Mouse (Mus musculus) kidney, embryonic 14.5 days (tissue): Measurements from ENCODE around the gene Nabp2. TPM values are rescaled to one million over a fixed set of nuclear protein-coding genes. Genes with fewer than 3 reads are reported as not detected.

ENCODE experiments used
- ATAC-seq: fragments of 200-750 bp; cut with Nextera tagmentation; 2 replicates; pipeline ENCODE4 v1.8.0; 2017; ENCODE audit warnings: moderate number of reproducible peaks, mild to moderate bottlenecking, moderate TSS enrichment, moderate library complexity; ENCODE audit not compliant: low FRiP score, low TSS enrichment
- H3K27ac ChIP-seq: fragments of 300-500 bp; sonication (generic); 2 replicates; pipeline ENCODE4 v1.5.1; 2014; ENCODE audit warnings: low read depth, mild to moderate bottlenecking, low read length, moderate library complexity, mixed read lengths
- H3K27me3 ChIP-seq: fragments of 300-500 bp; sonication (generic); 2 replicates; pipeline ENCODE4 v1.6.1; 2014; ENCODE audit warnings: mild to moderate bottlenecking, low read length; ENCODE audit not compliant: control insufficient read depth, insufficient read depth
- H3K36me3 ChIP-seq: fragments of 300-500 bp; sonication (generic); 2 replicates; pipeline ENCODE4 v1.6.1; 2014; ENCODE audit warnings: low read length, mixed read lengths; ENCODE audit not compliant: control insufficient read depth, insufficient read depth
- H3K4me1 ChIP-seq: fragments of 300-500 bp; sonication (generic); 2 replicates; pipeline ENCODE4 v1.6.1; 2014; ENCODE audit warnings: low read length, mixed read lengths; ENCODE audit not compliant: control insufficient read depth, insufficient read depth
- H3K4me2 ChIP-seq: fragments of 300-500 bp; sonication (generic); replicated peaks from 2 replicates; pipeline ENCODE4 v1.6.1; 2014; ENCODE audit warnings: low read depth, mild to moderate bottlenecking, low read length
- H3K4me3 ChIP-seq: fragments of 300-500 bp; sonication (generic); 2 replicates; pipeline ENCODE4 v1.5.1; 2014; ENCODE audit warnings: mild to moderate bottlenecking, low read length
- H3K9ac ChIP-seq: fragments of 300-500 bp; sonication (generic); 2 replicates; pipeline ENCODE4 v1.6.1; 2014; ENCODE audit warnings: low read depth, mild to moderate bottlenecking, low read length, moderate library complexity
- H3K9me3 ChIP-seq: fragments of 300-500 bp; sonication (generic); 2 replicates; pipeline ENCODE4 v1.6.1; 2016; ENCODE audit warnings: low read length; ENCODE audit not compliant: control insufficient read depth
- WGBS: fragments of 180-500 bp; shearing (Covaris S2); extraction: QIAGEN DNeasy Blood & Tissue Kit; methylation state at CpG from one replicate; pipeline ENCODE4 v1.1.7; 2014; 5-methylcytosine and 5-hydroxymethylcytosine counted together
- polyA plus RNA-seq: library from polyadenylated mRNA; unstranded; fragments of >200 nt; fragmentation: Nextera tagmentation; extraction: Ambion mirVana; gene quantifications from 2 replicates; pipeline ENCODE4 v1.2.1, GENCODE M21; 2014

Gene Nabp2
- polyA plus RNA-seq, 1 experiment from 2014 or later, result 103 TPM

DNA sequence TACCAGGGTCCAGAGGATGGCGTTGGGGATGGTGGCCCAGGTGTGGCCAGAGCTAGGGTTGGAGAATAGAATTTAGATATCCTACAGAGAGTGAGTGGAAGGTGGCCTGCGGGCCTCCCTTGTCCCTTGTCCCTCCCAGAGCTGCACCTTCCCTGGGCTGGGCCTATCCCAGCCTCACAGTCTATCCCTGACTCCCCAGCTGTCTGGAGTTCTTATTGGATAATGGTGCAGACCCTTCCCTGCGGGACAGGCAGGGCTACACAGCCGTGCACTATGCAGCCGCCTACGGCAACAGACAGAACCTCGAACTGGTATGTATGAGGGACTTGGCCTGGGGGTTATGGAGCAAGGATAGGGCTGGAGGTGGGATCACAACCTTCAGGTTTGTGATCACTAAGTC, 25.4 kb downstream of the Nabp2 start:
- no peaks in the 10 kb centered on the region for H3K27me3 ChIP-seq
- no peak for ATAC-seq
- no peaks in the 10 kb centered on the region for H3K4me1 ChIP-seq
- 93% methylated on average over 7 of the region's 7 CpGs for whole genome bisulfite sequencing
- H3K4me3 ChIP-seq, result no peak overlapping the region
- no peak overlapping the region for H3K27ac ChIP-seq
- no peak overlapping the region for H3K9ac ChIP-seq
- H3K36me3 ChIP-seq, result peaks cover 97% of the 10 kb centered on the region
- H3K4me2 ChIP-seq, result no peak overlapping the region
- no peaks in the 10 kb centered on the region for H3K9me3 ChIP-seq

DNA sequence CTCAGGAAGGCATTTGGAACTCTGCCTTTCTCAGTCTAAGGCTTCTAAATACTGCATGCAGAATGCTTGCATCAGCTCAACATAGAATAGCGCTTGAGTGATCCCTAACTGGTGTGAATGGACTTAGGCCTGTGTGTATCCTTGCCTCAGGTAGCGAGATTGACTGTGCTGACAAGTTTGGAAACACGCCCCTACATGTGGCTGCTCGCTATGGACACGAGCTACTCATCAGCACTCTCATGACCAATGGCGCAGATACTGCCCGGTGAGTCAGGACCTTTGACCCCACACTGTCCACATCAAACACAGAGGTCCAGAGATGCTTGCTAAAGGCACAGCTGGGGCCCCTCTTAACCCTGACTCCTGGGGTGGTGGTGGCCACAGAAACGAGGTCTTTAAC, 28.8 kb downstream of the Nabp2 start:
- Histone ChIP-seq H3K4me1 (peaks cover 9% of the 10 kb centered on the region), H3K4me3 (no peak overlapping the region), H3K9ac (no peak overlapping the region), H3K4me2 (no peak overlapping the region), H3K9me3 (no peaks in the 10 kb centered on the region), H3K27me3 (no peaks in the 10 kb centered on the region), H3K27ac (no peak overlapping the region), H3K36me3 (peaks cover 92% of the 10 kb centered on the region)
- no peak for ATAC-seq
- 86% methylated on average over 8 of the region's 8 CpGs for WGBS

DNA sequence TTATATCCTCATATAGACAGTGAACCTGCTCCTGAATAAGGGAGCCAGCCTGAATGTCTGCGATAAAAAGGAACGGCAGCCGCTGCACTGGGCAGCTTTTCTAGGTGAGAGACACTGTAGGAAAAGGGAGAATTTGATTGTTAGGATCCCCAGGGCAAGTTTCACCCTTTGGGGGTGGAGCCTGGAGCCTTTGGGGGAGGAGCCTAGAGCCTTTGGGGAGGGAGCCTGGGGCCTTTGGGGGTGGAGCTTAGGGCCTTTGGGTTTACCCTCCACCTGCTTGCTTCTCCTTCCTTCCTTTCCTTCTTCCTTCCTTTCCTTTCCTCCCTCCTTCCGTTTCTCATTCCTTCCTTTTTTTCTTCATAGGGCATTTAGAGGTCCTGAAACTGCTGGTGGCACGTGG, 30.7 kb downstream of the Nabp2 start:
- Histone ChIP-seq H3K9me3 (no peaks in the 10 kb centered on the region), H3K4me2 (no peak overlapping the region), H3K9ac (no peak overlapping the region), H3K4me1 (peaks cover 9% of the 10 kb centered on the region), H3K27me3 (no peaks in the 10 kb centered on the region), H3K36me3 (peaks cover 73% of the 10 kb centered on the region), H3K4me3 (no peak overlapping the region), H3K27ac (no peak overlapping the region)
- 90% methylated on average over 5 of the region's 5 CpGs for WGBS
- no peak for ATAC-seq

DNA sequence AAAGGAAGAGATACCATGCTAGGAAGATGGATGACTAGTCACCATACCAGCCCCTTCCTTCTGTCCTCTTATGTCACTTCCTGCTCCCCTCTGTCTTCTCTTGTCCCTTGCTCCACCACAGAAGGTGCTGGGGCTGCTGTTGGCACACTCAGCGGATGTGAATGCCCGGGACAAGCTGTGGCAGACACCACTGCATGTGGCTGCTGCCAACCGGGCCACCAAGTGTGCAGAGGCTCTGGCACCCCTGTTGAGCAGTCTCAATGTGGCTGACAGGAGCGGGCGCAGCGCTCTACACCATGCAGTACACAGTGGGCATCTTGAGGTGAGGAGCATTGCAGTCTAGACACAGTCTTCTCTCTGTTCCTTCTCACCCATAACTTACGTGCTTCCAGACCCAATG, 32.0 kb downstream of the Nabp2 start:
- H3K4me1 ChIP-seq, result peaks cover 9% of the 10 kb centered on the region
- H3K9me3 ChIP-seq, result no peaks in the 10 kb centered on the region
- no peaks in the 10 kb centered on the region for H3K27me3 ChIP-seq
- no peak overlapping the region for H3K4me2 ChIP-seq
- H3K27ac ChIP-seq, result no peak overlapping the region
- 96% methylated on average over 7 of the region's 7 CpGs for WGBS
- no peak for ATAC-seq
- H3K4me3 ChIP-seq, result no peak overlapping the region
- H3K36me3 ChIP-seq, result peaks cover 60% of the 10 kb centered on the region
- no peak overlapping the region for H3K9ac ChIP-seq

DNA sequence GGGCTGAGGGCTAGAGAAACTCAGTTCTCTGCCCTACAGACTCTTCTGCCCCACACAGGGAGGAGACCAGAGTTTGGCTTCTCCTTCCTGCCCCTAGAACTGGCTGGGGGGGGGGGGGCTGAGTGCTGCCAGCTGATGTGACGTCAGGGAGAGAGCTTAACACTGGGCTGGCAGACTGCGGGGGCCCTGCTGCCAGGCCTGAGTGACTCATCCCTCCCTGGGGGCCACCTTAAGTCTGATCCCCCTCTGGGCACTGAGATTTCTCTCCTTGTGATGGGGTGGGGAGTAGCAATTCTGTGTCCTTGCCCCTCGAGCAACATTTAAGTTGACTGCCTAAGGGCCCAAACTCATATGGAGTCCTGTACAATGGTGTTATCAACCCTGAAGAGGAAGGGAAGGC, 32.8 kb downstream of the Nabp2 start:
- H3K36me3 ChIP-seq, result peaks cover 52% of the 10 kb centered on the region
- H3K9me3 ChIP-seq, result no peaks in the 10 kb centered on the region
- H3K27ac ChIP-seq, result no peak overlapping the region
- no peaks in the 10 kb centered on the region for H3K27me3 ChIP-seq
- ATAC-seq, result no peak
- peak overlapping the region; percentile 98; the same call in 1 of the 2 replicates for H3K4me3 ChIP-seq
- H3K4me1 ChIP-seq, result peaks cover 9% of the 10 kb centered on the region
- H3K4me2 ChIP-seq, result peak overlapping the region; percentile 82
- 74% methylated on average over 3 of the region's 3 CpGs for WGBS
- peak overlapping the region; percentile 99; the same call in 1 of the 2 replicates for H3K9ac ChIP-seq

DNA sequence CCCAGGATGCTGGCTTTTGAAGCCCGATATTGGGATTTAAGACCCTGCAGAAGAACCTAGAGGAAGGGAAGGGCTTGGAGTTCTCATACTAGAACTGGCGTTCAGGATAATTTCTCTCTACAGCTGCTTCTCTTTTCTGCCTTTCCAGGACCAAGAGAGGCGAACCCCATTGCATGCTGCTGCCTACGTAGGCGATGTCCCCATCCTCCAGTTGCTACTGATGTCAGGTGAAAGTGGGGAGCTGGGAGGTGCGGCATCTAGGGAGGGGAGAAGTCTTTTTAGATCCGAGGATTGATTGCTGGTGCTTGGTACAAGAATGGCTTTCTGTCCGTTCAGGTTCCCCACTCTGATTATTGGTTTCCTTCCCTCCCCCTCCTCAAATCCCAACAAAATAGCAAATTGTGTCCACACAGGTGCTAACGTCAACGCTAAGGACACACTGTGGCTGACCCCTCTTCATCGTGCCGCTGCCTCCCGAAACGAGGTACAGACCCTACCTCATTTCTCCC, 33.3 kb downstream of the Nabp2 start:
- WGBS, result 54% methylated on average over 14 of the region's 14 CpGs
- H3K36me3 ChIP-seq, result peaks cover 47% of the 10 kb centered on the region
- peak overlapping the region; percentile 98 for H3K4me3 ChIP-seq
- H3K27ac ChIP-seq, result peak overlapping the region; percentile 95
- H3K4me1 ChIP-seq, result peaks cover 9% of the 10 kb centered on the region
- H3K4me2 ChIP-seq, result peak overlapping the region; percentile 82
- peak overlapping the region; percentile 99 for H3K9ac ChIP-seq
- H3K27me3 ChIP-seq, result no peaks in the 10 kb centered on the region
- no peak for ATAC-seq
- H3K9me3 ChIP-seq, result no peaks in the 10 kb centered on the region

DNA sequence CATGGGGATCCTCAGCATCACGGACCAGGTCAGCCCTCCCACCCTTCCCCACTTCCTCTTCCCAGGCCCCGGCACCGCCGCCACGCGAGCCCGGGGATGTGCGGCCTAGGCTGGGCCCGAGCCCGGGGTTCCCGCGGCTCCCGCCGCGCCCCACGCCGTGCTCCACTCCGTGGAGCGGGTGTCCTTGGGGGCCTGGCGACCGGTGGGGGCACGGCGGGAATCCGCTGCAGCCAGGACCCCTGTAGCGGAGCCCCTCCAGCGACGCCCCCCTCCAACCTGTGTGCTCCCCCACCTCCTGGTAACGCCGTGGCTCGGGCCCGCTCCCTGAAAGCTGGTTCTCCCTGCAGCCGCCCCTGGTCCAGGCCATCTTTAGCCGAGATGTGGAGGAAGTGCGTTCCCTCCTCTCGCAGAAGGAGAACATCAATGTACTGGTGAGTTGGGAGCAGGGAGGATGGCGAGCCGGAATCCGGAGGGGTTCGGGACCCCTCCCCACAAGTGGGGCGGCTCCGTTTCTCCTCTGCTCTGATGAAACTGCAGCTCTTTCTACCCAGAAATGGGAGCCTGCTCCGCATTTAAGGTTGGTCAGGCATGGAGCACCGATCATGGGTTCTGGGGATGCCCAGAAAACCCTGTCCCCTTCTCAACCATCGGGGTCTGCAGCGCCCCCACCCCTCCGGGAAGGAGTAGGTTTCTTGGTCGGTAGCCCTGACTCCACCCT, 33.9 kb downstream of the Nabp2 start:
- H3K27ac ChIP-seq, result peak overlapping the region; percentile 95
- H3K4me2 ChIP-seq, result peak overlapping the region; percentile 82
- ATAC-seq, result peak; percentile 74
- H3K9me3 ChIP-seq, result no peaks in the 10 kb centered on the region
- H3K27me3 ChIP-seq, result no peaks in the 10 kb centered on the region
- WGBS, result under 1% methylated on average over 37 of the region's 47 CpGs
- H3K36me3 ChIP-seq, result peaks cover 41% of the 10 kb centered on the region
- peak overlapping the region; percentile 98 for H3K4me3 ChIP-seq
- peaks cover 9% of the 10 kb centered on the region for H3K4me1 ChIP-seq
- H3K9ac ChIP-seq, result peak overlapping the region; percentile 99

DNA sequence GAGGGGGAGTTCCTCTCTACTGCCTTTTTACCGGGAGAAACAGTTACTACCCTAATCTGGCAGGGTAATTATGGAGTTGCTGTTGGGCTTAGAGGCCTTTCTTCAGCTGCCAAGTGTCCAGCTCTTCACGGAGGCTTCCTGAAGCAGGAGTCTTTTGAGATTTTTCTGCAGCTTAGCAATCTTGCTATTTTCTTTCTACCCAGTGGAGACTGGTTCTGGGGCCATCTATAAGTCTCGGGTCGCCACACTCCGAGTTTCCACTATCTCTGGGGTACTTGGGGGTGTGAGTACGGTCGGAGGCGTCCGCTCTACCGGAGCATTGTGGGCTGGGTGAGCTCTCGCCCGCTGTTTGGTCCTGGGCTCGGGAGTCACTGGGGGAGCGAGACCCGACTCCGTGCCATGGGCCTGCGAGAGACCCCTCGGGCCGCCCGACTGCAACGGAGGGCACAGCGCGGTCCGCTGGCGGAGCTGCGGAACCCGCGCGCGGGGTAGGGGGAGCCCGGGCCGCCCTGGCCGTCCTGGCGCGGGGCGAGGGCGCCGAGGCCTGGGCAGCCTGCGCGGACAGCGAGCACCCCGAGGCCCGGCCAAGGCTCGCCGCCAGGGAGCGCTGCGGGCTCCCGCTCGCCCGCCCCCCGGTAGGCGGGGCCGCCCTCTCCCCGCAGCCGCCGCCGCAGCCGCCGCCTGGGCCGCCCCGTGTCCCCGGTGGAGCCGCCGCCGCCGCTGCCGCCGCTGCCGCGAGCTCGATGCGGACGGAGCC, 34.7 kb downstream of the Nabp2 start, which contains the start of gene Ankrd52:
Gene Ankrd52, plus strand, starts transcription at position 661 of the 757 bp plus-strand sequence.
- H3K27me3 ChIP-seq, result no peaks in the 10 kb centered on the region
- no peaks in the 10 kb centered on the region for H3K9me3 ChIP-seq
- ATAC-seq, result peak; percentile 94
- H3K27ac ChIP-seq, result peak within 1 kb of the TSS; percentile 95
- H3K4me2 ChIP-seq, result peak within 1 kb of the TSS; percentile 82
- H3K9ac ChIP-seq, result peak within 1 kb of the TSS; percentile 99
- under 1% methylated on average over 50 of the region's 73 CpGs for WGBS
- peak within 1 kb of the TSS; percentile 98 for H3K4me3 ChIP-seq
- H3K36me3 ChIP-seq, result peaks cover 34% of the 10 kb centered on the region
- peaks cover 9% of the 10 kb centered on the region for H3K4me1 ChIP-seq

DNA sequence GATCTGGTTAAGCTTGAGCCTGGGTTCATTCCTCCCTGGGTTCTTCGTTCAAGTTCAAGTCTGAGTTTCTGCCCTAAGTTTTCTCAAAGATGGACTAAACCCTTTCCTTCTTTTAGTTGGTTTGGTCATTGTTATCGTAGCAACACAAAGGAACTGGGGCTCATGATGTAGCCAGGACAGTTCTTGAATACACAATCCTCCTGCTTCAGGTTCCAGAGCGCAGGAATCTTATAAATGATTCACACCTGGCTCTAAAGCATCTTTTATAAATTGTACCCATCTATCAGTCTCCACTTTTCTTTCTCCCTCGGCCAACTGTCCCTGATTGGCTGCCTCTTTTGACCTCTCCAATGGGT, 35.2 kb downstream of the Nabp2 start:
- Histone ChIP-seq H3K4me1 (peaks cover 9% of the 10 kb centered on the region), H3K4me2 (peak overlapping the region; percentile 82), H3K4me3 (peak overlapping the region; percentile 98), H3K36me3 (peaks cover 30% of the 10 kb centered on the region), H3K9ac (peak overlapping the region; percentile 99), H3K9me3 (no peaks in the 10 kb centered on the region), H3K27ac (peak overlapping the region; percentile 95), H3K27me3 (no peaks in the 10 kb centered on the region)
- no peak for ATAC-seq
- WGBS, result 50% methylated on average over 4 of the region's 4 CpGs
